Mouse (Mus musculus) fat pad, adult 2 months (tissue): Measurements from ENCODE around the gene Angptl8.
"Not testable (repeated sequence)": the region's sequence is repeated elsewhere in the genome, so short reads cannot be mapped to it uniquely, and the experiment has no call there.

ENCODE experiments used
- DNase-seq: peaks from one replicate; pipeline ENCODE4 v3.0.0-alpha.2; 2011; ENCODE audit warnings: low read depth, low spot score; ENCODE audit errors: extremely low read depth

The Angptl8 gene

DNA sequence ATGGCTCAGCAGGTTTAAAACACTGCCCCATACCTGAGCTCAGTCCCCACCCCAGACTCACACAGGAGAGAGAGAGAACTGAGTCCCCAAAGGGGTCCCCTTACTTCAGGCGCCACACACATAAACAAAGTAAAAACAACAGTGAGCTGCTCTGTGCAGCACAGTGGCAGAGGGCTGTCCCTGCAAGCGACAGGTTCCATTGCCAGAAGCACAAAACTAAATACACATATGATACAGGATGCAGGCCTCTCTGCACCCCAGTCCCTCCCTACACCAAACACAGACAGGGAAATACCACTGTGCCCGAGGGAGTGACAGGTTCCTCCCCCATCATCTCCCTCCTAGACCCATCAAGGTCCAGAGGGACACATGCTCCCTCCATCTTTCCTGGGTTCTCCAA is 12.1 kb downstream of the Angptl8 start:
- no peak for DNase-seq

DNA sequence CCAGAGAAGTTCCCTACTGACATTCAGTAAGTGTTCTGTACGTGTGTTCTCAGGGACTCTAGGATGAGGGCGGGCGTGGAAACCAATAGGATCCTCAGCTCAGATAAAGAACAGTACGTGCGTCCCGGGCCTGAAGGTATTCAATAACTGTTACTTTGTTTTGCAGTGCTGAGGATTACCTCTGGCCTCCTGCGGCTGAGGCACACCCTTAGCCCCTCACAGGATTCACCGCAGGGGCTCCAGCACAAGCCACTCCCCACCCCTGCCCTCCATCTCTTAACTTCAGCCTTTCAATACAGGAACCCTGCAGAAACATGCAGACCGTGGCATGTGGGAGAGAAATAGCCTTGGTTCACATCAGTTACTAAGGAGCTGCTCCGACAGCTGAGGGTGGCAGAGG is 12.6 kb downstream of the Angptl8 start:
- no peak for DNase-seq

DNA sequence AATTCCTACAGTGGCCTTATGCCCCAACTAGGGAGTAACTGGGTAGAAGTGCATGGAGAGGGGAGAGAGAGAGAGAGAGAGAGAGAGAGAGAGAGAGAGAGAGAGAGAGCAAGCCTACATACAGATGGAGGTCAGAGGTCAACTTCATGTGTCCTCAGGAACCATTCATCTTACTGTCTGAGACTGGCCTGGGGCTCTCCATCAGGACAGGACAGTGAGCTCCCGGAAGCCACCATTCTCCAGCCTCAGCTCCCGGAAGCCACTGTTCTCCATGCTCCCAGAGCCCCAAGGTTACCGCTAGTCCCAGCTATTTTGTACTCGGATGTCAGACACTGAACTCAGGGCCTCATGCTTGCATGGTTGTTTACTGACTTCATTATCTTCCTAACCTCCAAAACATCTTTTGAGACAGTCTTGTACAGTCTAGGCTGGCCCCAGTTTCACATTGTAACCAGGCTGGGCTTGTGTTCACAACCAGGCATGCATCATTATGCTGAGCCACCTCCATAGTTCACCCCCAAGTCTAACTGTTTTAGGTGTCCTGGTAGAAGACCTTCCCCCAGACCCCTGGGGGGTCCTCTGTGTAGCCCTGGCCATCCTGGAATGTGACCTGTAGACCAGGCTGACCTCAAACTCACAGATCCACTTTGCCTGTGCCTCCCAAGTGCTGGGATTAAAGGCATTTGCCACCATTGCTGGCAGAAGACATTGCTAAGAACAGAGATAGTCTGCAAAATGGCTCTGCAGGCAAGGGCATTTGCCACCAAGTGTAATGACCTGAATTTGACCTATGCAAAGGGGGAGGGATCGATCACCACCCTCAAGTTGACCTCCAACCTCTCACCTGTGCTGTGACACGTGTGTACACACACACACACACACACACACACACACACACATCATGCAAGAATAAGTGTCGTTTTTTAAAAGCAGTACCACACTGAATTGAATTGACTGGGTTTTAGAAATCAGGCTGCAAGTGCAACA is 14.7 kb downstream of the Angptl8 start:
- DNase-seq, result no peak

DNA sequence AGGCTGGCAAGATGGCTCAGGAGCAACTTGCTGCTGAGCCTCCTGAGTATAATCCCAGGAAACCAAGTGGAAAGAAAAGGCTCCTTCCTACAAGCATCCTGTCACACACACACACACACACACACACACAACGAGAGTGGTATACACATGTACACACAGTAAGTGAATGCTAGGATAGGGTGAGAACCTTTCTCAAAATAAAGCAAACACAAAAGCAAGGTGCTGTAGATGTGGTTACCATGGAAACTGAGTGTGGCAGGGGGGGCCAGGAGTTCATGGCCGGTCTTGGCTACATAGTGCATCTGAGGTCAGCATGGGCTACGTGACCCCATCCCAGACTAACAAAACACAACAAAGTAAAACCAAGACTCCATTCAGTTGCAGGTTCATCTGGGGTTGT is 15.8 kb downstream of the Angptl8 start:
- DNase-seq, result no peak

DNA sequence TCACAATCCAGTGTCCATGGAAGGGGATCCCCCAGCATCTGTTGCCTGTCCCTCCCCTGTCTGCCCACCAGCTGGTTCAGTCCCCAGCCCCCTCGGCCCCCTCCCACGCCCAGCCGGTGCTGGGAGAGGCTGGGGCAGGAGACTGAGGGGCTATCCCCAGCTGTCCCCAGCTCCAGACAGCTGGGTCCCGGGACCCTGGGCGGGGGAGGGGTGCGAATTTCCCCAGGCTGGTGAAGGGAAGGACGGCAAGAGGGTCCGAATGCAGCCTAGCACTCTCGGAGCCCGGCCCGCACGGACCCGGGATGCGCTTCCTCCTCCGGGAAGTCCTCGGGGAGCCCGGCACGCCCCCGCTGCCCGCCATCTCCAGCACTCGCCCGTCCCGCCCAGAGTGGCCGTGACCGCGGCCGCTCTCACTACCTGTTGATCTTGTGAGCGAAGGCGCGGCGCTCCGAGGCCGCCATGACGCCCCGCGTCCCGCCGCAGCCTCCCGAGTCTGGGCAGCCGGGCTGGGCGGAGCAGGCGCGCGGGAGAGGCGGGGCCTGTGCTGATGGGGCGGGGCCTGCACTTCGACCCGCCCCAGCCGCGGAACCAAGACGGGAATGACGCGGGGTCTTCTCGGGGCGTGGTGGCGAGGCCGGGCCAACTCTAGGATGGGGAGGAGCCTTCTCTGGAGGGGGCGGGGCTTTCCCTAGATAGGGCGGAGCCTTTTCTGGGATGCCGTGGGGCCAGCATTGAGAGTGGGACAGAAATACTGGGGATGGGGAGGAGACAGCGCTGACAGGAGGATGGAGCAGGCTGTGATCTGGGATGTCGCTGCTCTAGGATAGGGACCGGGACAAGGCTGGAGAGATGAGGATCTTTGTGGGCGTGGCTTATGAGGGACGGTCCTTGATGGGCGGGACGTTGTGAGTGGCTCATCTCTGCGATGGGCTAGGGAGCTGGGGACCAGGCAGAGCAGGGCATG is 17.1 kb downstream of the Angptl8 start, which contains the start of gene Dock6:
TSS of gene Dock6 (minus strand) at position 508 of the 964 bp plus-strand sequence.
- DNase-seq, result no peak

DNA sequence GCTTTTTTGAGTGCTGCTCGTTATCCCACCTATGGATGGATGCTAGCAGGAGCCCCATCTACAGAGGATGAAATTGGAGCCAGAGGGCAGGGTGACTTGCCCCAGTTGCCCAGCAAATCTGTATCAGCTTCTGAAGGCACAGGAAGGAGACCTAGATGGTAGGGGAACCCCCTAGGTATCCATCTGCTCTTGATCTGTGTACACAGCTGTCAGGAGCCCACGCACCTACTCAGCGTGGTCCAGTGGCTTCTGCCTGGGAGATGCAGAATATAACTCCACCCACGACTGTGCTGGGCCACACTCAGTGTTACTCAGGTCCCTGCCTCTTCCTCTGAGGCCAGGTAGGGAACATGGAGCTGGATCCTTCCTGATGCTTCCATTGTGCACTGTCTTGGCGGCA is 18.7 kb downstream of the Angptl8 start:
- no peak for DNase-seq

DNA sequence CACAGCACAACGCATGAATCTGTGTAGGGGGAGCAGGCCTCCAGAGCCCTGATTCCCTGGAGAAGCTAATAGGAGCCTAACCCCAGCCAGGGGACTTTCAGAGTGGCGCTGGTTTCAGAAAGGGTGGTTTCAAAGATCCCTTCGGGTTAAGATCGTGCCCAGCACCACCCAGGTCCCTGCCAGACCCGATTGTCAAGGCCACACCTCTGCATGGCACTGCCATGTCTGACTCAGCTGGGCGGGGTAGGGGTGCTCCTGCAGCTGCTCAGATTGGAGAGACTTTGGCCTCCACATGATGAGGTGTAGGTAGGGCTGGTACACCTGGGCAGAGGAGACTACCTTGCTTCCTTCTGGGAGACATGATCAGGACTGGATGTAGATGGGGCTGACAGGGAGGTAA is 19.6 kb downstream of the Angptl8 start:
- DNase-seq, result no peak

DNA sequence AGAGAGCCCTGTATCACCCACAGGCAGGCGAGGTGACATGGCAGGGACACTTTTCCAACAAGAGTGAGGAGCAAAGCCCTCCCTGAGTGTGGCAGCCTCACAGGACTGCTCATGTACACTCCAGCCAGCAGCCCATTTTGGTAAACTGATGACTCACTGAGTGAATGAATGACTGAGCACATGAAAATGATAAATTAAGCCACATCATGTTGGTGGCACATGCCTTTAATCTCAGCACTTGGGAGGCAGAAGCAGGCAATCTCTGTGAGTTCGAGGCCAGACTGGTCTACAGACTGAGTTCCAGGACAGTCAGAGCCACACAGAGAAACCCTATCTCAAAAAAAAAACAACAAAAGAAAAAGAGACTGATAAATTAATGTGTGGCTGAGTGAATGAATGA is 22.2 kb downstream of the Angptl8 start:
- no peak for DNase-seq

DNA sequence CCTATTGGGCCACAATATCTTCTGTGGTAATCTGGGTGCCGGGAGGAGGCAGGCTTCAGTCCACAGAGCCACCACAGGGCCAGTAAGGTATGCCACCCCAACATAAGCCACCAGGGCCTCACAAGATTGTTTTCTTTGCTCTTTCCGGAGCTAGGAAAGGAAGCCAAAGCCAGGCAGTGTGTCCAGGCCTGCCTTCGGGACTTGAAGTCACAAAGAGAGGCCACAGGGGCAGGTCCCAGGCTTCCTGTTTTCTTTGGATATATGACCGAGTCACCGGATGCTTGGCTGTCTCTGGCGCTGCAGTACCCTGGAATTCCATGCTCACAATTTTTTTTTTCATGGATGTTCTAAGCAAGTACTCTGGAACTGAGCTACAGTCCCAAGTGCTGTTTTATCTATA is 22.8 kb downstream of the Angptl8 start:
- DNase-seq, result no peak

DNA sequence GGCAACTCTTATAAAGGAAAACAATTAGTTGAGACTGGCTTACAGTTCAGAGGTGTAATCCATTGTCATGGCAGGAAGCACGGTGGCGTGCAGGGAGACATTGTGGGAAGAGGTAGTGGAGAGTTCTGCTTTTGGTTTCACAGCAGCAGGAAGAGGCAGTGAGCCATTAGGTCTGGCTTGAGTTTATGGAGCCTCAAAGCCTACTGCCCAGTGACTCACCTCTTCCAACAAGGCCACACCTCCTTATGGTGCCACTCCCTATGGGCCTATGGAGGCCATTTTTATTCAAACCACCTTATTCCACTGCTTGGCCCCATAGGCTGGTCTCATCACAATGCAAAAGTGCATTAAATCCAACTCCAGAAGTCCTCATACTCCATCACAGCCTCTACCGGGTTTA is 24.3 kb downstream of the Angptl8 start:
- DNase-seq, result no peak

DNA sequence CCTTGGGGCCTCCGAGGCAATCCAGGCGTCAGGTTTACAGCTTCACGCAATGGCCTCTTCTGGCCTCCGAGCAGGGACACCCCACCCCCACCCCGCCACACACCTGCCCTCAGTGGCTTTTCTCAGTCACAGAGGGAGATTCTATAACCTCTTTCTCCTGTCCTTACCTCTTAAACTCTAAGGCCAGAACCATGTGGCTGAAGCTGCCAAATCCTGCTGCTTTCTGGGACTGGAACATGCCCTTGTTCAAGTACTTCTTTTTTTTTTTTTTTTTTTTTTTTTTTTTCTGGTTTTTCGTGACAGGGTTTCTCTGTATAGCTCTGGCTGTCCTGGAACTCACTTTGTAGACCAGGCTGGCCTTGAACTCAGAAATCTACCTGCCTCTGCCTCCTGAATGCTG is 25.0 kb downstream of the Angptl8 start:
- not testable (repeated sequence) for DNase-seq

DNA sequence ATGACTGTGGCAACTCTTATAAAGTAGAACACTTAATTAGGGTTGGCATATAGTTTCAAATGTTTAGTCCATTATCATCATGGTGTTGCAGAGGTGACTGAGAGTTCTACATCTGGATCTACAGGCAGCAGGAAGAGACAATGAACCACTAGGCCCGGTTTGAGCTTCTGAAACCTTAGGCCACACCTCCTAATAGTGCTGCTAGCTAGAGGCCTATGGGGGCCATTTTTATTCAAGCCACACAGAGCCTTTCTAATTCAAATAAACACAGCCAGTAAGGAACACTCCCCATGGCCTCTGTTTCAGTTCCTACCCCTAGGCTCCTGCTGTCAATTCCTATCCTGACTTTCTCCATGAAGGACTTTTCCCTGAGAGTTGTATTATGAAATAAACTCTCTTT is 26.9 kb downstream of the Angptl8 start:
- DNase-seq, result no peak

DNA sequence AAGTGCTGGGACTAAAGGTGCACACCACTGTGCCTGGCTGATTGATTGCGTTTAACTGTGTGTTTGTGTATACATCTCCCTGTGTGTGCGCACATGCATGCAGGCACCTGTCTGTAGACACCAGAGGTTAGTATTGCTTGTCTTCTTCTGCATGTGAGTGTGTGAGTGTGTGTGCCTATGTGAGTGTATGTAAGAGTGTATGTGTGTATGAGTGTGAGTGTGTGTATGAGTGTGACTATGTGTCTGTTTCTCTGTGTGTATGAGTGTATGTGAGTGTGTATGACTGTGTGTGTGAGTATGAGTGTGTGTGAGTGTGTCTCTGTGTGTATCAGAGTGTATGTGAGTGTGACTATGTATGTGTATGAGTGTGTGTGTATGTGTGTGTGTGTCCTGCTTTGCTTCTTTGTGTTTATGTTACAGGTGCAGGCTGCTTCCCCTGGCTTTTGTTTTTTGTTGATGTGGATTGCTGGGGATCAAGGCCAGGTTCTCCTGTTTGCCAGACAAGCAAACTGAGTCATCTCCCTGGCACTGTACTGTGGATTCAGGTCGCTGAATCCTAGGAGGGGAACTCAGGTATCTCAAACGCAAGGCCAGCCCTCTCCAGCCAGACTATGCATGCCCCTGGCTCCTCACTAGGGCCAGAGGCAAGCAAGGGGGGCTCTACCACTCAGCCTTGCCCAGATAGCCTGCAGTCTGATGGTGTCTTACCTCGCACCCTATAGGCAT is 30.5 kb downstream of the Angptl8 start:
- DNase-seq, result no peak

DNA sequence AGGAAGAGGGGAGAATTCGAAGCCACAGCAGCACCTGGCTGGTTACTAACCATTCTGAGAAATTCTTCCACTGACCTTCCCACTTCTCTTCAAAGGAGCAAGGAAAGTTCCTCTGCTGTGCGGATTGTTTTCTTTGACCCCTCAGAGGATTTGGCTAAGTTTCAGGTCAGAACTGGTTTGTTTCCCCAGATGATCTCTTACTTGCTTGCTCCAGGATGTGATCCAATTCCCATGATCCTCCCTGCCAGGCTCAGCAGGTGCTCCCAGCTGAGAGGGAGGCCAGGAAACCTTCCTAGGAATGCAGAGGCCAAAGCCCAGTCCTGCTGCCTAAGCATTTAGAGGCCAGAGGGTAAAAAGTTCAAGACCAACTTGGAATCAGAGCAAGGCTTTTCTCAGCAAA is 31.3 kb downstream of the Angptl8 start:
- no peak for DNase-seq

DNA sequence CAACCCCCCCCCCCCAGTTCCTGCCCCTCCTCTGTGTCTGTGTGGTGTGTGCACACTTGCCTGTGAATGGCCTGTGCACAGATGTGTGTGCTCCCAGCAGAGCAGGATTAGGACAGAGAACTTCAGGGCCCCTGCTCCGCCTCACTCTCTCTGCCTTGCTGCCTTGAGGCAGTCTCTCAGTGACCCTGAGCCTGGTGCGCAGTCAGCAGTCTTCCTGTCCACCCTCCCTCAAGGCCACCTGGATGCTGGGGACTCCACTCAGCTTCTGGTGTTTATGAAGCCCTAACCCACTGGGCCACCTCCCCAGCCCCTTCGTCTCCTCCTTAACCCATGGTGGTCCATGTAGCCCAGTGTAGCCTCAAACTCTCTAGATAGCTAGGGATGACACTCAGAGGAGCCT is 32.4 kb downstream of the Angptl8 start:
- no peak for DNase-seq

DNA sequence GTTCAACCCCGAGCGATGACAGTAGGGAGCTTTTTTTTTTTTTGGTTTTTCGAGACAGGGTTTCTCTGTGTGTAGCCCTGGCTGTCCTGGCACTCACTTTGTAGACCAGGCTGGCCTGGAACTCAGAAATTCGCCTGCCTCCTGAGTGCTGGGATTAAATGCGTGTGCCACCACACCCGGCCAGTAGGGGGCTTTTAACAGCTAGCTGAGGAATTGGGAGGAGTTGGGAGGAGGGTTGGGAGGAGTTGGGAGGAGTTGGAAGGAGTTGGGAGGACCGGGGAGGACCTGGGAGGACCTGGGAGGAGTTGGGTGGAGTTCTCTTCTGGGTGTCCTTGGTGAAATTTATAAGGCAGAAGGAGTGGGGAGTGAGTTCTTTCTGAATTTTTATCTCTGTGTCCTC is 34.0 kb downstream of the Angptl8 start:
- DNase-seq, result not testable (repeated sequence)

DNA sequence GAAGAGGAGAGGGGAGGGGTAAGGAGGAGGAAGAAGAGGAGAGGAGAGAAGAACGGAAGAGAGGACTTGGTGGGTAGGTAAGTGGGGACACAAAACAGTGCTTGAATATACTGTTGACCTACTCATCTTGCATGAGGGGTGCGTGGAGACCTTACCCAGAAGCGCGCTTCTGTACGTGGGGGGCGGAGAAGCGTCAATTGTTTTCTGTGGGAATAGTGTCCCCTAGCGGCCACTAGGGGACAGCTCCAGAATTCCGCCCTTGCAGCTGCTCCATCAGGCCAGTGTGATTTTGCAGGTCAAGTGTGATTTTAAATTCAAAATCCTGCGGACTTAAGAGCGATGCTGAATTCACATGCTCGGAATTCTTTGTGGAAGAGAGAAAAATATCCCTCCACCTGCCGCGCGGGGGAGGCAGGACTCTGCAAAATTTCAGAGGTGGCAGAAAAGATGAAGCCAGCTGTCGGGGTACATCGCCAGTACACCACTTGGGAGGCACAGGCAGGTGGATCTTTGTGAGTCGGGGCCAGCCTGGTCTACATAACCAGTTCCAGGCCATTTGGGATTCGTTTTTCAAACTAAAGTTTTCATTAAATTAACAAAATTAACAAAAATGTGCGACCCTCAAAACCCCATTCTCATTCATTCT is 35.7 kb downstream of the Angptl8 start:
- no peak for DNase-seq

DNA sequence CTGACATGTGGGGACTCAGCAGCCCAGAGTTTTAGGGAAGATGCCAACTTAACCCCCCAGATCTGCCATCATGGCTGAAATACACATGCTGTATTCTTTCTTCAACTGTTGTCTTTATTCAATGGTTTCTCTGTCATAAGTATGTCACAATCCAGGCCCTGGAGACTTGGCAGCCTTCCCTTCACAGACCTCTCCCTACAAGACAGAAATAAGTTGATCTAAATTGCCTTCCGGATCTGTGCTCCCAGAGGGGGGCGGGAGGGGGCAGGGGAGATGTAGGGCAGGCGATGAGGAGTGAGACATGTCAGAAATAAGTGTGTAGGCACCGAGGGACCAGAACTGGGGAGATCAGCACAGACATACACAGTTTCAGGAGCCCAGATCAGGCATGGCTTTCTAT is 36.9 kb downstream of the Angptl8 start:
- no peak for DNase-seq

DNA sequence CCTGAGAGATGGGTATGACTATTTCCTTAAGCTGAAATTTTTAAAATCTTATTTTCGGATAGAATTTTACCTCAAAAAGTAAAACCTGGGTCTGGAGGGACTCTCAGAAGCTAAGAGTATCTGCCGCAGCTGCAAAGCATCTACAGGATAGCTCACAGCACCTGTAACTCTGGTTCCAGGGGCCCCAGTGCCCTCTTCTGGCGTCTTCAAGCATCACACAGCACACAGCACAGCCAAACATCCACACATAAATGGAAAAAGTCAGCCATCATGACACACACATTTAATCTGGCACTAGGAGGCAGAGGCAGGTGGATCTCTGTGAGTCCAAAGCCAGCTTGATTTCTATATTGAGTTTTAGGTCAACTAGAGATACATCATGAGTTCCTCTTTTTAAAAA is 41.3 kb downstream of the Angptl8 start:
- DNase-seq, result no peak
